Mouse (Mus musculus): Measurements from ENCODE around the gene Tmtc2.

DNA sequence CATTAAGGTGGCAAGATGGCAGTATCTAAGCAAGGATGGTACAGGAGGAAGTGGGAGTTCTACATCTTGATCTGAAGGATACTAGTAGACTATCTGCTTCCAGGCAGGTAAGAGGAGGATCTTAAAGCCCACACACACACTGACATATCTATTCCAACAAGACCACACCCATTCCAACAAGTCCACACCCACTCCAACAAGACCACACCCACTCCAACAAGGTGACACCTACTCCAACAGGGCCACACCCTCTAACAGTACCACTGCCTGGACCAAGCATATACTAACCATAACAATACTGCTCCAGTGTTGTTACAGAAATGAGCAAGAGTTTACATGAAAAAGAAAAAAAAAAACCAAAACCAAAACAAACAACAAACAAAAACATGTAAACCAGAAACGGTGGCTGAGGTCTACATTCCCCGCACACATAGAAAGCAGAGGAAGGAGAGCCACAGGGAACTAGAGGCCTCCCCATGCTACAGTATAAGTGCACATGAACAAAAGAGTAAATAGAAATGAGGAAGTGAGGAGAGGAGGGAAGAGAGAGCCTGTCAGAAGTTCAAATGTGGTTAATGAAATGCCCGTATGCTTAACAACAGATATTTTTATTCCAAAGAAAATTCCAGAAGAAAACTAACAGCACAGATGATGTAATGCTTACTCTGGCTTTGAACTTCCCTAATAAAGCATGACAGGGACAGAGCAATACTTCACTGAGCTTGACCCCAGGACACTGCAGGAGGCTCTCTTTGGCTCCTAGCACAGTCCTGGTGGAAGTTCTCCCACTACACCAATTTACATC, 66.1 kb downstream of the Tmtc2 start:
- TF ChIP-seq POLR2A (IDR thresholded peaks at IDR 0.05; ENCODE audit: low read depth, low read length) (no peak), CTCF (IDR thresholded peaks at IDR 0.05; ENCODE audit: extremely low read depth, insufficient read depth, insufficient read length, insufficient replicate concordance) (no peak)

Measured in spleen, adult 2 months (tissue).